Mouse (Mus musculus) common myeloid progenitor, adult 5-6 weeks (primary cell): ENCODE measurements around the gene Tnnt3. TPM values are rescaled to one million over a fixed set of nuclear protein-coding genes. Genes with fewer than 3 reads are reported as not detected.

Experiments used
- ATAC-seq: replicated peaks from 2 replicates; pipeline ENCODE4 v1.8.0; 2016; ENCODE audit warnings: low read depth, mild to moderate bottlenecking, moderate TSS enrichment, inconsistent platforms; ENCODE audit not compliant: poor library complexity, severe bottlenecking
- total RNA-seq: library from RNA; stranded (forward); fragments of 200-1000, 187-1606 nt; gene quantifications from 2 replicates; pipeline ENCODE4 v1.2.3, GENCODE M21; 2017

The Tnnt3 gene
- total RNA-seq, 1 experiment from 2014 or later, result not detected

DNA sequence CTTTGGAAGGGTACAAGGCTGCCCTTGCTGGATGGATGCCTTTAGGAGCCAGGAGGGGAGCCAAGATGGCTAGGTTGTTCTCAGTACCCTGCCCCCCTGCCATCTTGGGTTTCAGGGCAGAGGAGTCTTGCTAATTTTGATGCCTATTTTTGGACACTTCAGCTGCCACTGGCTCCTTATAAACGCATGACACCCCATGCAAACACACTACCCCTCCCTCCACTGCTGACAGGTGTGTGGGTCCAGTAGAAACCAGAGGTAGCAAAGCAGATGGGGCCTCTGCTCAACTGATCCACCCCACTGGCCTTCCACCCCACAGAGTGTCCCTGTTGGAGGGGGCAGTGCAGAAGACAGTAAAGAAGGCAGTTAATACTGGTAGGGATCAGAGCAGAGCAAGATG, 1.4 kb downstream of the Tnnt3 start:
- no peak for ATAC-seq

DNA sequence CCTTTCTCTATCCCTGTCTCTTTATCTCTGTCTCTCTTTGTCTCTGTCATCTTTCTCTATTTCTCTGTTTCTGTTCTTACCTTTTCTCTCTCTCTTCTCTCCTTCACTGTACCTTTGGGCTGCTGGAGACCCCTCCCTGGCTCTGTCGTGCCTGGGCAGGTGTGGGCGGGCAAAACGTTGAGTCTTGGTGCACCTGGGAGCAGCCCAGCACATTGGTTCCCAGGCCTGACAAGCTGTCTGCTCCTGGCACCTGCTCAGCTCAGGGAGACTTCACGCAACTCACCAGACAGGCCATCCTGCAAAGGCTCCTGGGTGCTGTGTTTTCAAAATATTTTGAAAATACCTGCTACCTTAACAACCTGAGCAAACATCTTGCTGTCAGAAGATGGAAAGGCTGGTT, 4.6 kb downstream of the Tnnt3 start:
- ATAC-seq, result no peak

DNA sequence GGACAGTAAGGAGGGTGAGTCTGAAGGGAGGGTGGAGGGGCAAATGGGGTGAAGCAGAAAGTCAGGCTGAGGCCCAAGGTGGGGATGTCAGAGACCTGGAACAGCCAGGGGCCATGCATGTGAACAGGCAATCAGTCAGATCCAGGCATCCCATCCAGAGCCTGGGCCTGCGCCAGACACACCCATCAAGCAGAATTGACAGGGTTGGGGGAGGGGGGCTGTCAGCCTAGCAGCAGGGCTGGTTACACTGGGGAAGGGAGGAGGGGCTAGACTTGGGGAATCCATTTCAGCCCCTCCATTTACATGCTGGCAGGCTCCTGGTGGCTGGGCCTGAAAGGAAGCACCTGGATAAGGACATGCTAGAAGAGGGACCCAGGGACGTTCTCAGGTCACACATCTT, 7.3 kb downstream of the Tnnt3 start:
- no peak for ATAC-seq

DNA sequence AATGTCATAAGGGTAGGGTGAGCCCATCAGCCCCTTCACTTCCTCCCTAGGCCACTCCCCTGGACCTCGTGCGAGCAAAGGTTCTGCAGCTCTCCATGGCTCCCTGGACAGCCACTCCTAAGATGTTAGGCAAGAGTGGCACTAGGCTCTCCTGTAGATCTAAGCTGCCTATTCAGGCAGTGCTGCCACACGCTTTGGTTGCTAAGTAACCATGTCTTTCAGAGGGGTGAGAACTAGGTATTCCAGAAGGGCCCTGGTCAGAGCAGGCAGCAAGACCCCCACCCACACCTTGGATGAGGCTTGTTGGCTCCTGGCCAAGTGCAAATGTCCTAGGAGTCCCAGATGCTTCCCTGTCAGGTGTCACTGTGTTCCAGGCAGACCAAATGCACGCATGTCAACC, 7.9 kb downstream of the Tnnt3 start:
- no peak for ATAC-seq

DNA sequence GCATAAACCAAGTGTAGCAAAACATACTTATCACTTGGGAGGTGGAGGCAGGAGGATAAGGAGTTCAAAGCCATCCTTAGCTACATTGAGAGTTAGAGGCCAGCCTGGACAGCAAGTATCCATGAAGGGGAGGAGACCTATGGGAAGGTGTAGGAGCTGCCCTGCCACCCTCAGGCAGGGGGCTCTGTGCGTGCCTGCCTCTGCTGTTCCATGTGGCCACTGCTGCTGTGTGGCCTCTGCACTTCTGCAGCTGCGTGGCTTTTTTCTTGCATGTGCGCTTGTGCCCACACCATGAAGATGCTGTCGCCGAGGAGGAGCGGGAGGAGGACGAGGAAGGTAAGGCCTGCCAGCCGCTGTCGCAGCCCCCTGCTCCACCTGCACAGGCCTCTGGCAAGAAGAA, 8.8 kb downstream of the Tnnt3 start:
- no peak for ATAC-seq

DNA sequence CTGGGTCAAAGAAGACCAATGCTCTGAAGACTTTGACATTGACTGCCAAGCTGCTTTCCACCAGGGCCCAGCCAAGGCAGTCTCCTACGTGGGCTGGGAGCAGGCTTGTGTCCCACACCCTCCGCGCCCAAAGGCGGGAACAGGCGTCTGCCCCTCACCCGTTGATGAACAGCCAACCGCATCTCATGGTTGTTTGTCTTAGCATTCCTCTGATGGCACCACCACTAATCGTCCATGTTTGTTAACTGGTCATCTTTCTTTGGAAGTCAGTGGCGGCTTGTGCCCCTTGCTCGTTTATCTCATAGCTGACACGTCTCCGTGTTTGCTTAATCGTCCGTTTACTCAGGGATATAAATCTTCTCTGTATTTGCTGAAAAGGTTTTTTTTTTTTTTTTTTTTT, 10.9 kb downstream of the Tnnt3 start:
- no peak for ATAC-seq

DNA sequence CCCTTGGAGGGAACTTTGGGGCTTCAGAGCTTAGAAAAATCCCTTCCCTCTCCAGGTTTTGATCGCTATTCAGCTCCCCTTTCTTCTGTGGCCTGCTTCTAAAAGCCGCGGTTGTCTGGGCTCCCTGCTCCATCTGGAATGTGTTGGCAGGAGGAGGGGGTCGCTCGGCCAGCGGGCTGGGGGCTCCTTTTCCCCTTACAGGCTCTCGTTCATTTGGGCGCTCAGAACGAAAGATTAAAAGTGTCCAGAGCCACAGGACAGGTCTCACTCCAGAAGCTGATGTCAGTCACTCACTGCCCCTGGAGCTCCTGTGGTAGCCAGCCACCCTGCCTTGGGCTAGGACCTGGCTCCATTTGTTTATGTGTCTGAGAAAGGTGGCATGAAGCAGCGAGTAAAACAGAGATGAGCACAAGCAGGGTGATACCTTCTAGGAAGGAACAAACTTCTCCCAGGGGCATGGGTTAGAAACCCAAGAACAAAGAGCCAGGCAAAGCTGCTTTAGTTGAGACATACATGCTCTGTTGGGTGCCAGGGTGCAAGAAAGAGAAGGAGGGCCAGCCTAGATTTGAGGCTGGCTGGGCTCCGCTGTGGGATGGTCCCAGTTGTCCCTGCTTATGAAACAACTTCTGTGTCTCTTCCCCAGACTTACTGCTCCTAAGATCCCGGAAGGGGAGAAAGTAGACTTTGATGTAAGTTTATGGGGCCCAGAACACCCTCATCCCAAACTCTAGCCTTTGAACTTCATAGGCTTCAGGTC, 11.6 kb downstream of the Tnnt3 start:
- ATAC-seq, result no peak

DNA sequence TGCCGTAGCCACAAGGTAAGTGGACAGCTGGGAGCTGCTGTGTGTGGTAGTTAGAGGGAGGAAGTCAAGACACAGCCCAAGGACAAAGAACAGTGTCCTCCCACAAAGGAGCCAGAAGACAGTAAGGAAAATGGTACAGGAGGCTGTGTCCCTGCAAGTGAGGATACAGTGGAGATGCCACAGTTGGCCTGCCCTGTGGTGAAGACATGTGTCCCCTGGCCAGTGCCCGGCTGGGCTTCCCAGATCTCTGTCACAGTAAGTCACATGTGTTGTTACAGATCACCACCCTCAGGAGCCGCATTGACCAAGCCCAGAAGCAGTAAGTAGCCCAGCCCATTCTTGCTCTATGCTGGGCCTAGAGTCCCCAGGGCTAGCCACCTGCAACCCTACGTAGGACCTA, 15.4 kb downstream of the Tnnt3 start:
- no peak for ATAC-seq

DNA sequence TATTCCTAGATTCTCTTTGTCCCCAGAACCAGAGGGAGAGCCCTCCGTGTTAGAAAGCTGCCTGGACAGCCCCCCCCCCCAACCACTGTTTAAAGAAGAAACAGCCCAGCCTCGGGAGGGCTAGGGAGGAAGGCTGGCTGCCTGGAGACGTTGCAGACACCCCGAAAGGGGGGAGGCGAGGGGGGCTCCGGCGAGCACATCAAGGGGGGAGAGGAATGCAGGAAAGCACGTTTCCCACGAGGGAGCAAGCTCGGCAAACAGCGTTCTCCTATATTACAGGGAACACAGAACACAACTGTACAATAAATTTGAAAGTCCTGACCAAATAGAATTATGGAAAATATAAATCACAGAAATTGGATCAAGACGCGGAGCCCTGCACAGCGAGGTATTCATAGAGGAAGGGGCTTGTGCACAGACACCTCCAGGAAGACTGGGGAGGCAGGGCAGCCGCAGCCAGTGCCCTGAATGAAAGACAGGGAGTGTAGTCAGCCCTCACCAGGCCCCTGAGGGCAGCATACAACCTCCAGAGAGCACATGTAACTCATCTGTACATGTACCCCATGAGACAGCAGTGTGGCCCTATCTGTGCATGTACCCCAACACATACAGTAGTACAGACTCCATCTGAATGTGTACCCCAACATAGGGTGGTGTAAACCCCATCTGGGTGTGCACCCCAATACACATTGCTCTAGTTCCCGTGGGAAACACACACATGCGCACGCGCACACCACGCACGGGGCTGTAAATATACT, 17.8 kb downstream of the Tnnt3 start:
- no peak for ATAC-seq

DNA sequence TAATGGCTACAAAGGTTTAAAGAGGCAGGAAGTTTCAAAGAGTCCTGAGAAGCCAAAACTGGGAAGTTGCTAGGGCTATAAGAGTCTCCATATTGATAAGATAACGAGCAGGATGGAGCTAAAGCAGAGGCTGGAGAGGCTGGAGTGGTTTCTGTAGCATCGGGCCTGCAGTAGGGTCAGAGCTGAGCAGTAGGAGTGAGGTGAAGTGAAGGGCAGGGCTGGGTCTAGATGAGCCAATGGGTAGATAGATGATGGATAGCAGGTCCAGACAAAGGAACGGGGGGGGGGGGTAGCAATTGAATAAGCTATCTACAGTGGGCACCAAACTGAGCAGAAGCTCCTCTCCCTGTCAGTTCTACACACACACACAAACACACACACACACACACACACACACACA, 18.9 kb downstream of the Tnnt3 start:
- ATAC-seq, result no peak

DNA sequence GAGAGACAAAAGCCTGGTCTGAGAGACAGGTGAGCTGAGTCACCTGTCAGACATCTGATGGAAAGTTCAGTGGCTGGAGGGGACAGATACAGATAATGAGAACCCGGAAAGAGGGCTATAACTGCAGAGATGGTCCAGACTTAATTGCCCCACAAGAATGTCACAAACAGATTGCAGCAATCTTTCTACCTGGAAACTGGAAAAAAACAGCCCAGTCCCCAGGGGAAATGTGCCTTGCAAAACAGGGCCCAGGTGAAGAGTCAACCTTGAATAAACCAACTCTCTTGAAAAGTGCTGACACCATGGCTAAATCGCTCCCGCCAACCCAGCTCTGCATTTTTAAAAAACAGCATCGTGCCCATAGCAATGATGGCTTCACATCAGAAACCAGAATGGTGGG, 21.7 kb downstream of the Tnnt3 start:
- no peak for ATAC-seq

DNA sequence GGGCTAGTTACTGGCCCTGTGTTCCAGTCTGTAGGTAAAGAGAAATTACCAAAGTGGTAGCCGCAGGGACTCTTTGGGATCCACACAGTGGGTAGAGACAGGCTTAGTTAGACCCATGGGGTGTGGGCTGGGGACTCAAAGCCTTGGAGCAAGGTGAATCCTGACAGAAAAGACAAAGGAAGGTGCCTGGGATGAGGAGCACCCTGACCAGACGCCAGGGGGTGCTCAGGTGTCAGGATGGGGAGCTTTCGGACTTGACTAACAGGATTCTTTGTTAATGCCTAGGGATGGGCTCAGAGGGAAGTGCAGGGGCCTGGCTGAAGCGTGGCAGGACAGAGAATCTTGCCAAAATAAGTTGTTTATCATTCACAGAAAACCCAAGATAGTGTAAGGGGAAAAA, 23.7 kb downstream of the Tnnt3 start:
- no peak; the same call in 1 of the 2 replicates for ATAC-seq

DNA sequence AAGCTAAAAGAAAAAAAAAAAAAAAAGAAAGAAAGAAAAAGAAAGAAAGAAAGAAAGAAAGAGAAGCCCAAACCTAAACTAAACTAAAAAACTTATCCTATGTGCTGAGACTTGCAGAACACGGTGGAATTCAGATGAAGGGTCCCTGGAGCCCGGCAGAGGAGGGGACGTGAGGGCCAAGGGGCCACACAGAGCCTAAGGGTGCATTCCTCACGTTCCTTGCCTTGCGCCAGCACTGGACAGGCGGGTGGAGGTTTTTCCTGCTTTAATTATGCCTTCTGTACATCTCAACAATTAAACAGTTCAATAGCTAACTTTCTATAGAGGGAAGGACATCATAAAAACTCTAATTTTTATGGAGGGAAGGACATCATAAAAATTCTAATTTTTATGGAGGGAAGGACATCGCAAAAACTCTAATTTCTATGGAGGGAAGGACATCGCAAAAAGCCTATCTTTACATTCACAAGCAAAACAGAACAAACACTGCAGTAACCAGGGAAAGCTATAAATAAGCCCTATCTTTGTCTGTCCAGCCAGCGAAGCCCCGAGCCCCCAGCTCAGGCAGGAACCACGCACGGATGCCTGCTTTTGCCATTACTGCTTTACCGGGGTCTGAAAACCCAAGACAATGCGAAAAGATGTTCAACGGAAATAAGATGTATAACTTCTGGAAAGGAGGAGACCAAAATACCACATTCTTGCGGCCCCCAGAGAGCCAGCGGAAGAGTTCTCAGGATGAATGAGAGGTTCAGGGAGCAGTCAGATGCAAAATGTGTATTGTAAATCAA, 24.8 kb downstream of the Tnnt3 start:
- no peak for ATAC-seq

DNA sequence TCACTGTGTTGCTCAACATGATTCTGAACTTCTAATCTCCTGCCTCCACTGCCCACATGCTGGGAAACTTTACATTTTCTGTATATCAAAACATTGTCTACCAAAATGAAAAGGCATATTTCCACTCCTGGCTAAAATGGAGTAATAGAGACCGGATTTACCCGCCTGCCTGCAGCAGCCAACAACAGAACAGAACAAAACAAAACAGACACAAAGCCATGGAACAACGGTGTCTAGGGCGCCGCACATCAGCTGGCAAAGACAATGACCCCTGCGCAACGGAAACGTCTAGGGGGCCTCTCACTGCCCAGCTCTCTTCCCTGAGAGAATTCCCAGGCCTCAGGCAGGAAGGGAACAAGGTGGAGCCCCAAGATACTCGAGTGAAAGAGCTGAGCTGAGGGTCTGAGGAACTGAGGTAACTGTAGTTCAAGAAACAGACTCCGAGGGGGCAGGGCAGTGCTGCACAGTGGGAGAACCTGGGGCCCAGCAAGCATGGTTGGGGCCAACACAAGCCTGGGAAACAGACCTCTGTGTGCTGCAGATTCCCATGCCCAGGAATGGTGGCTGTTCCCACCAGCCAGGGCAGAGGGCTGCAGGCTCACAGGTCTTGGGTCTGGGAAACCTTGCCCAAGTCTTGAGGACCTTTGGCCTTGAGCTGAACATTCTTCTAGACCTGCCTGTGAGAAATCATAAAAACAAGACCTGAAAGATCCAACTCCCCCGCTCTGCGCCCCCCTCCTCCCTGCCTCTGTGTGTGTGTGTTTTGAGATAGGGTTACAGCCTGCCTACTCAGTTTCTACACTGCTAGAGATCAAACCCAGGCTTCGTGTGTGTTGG, 26.9 kb downstream of the Tnnt3 start:
- no peak for ATAC-seq

DNA sequence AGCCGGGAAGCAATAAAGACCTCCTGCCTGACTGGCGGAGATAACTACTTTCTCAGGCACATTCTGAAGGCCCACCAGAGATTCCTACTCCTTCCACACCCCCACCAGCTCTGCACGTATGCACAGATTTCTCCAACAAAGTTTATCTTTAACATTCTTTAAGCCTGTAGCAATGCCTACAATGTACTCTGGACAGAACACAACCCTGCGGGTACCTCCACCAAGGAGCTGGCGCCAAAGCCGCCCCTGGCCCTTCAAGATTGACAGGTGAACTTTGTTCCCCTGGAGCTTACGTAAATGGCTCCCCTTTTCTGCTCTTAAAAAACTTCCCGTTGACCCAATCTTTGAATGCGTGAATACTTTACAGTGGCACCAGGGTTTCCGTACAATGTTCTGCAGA, 30.7 kb downstream of the Tnnt3 start:
- no peak for ATAC-seq

DNA sequence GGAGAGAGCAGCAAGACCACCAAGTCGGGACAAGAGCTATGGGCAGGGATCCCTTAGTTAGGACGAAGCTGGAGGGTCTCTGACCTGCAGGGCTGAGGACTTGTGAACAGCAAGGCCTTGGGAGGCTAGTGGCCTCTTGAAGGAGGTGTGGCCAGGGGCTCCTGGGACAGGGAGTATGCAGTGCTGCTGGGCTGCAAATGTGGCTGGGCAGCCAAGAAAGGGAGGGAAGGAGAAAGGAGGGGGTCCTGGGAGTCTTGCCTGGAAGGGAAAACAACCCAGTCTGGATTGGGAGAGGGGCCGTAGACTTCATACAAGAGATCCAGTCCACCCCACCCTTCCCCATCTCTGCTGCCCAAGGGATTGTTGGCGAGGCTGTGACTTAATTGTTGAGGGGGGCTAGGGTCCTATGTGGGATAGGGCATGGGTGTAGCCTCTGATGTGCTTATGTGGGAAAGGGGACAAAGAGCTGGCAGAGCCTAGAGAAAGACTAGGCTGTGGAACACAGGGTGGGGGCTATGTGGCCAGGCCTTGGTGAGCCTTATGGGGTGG, 33.4 kb downstream of the Tnnt3 start:
- ATAC-seq, result no peak

DNA sequence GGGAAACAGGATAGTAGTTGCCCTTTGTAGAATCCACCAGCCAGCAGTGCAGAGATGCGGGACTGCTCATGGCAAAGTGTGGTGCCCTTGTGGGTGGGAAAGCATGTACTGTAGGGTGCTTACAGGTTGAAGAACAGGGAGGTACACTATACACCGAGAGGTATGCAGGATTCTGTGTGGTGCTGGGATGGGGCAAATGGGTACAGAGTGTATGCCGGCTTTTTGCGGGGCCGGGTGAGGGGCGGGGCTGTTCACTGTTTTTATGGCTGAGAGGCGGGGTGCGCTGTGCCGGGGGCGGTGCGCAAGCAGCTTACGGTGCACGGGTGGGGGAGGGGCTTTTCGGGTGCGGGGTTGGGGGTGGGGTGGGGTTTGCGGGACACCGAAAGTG, 34.0 kb downstream of the Tnnt3 start, which contains the start of gene Mrpl23:
Gene Mrpl23, plus strand, starts transcription at position 16 of the 388 bp plus-strand sequence.
- ATAC-seq, result peak; percentile 37

DNA sequence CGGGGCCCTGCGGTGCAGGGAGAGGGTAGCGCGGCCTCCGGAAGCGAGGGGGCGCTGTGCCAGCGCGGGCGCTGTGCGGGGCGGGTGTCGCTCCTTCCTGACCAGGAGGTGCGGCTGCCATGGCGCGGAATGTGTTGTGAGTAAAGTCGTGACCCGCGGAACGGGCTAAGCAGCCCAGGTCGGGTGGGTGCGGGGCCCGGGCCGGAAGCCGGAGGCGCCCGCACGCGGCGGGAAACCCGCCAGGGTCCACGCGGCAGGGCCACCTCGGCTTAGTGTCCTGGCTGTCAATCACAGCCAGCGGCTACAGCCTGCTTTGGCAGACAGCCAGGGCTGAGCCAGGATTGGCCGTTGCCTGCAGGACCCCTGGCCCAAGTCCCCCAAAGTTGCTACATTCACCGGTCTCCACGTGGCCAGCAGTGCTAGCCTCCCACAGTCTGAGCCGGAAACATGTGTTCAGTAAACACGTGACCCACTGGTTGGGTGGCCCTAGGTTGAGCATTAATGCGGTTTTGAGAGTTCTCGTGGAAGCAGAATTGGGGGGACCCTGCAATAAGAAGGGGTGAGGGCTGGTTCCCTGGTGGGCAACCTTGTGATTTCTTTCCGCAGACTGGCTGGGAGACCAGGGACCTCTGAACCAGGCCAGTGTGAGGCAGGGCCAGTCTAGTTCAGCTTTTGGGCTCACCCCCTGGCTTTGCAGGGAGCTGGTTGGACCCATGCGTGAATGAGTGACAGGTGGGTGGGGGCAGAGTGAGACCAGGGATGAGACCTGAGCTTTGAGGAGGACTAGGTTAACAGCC, 34.6 kb downstream of the Tnnt3 start:
- ATAC-seq, result peak; percentile 63

DNA sequence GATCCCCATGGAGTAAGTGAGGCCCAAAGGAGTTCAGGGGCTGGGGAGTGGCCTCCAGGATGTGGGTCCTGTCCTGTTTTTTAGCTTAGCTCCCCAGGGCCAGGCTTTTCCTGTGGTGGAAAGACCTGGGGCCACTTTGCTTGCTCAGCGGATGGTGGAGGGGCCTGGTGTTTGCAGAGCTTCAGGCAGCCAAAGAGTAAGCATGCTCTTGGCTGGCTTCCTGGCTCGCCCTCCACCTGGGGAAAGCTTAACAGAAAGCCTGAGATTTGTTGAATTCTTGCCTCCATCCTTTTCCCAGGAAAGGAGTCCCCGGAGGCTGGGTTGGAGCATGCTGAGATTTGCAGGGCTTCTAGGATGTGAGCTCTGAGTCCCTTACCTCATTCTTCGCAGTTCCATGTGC, 36.5 kb downstream of the Tnnt3 start:
- ATAC-seq, result no peak
